Mouse (Mus musculus) kidney, adult 18-20 months (tissue): ENCODE results near the gene Chst4.

ENCODE experiments used
- DNase-seq: peaks from one replicate; pipeline ENCODE4 v3.0.0; 2021

Chst4 gene

DNA sequence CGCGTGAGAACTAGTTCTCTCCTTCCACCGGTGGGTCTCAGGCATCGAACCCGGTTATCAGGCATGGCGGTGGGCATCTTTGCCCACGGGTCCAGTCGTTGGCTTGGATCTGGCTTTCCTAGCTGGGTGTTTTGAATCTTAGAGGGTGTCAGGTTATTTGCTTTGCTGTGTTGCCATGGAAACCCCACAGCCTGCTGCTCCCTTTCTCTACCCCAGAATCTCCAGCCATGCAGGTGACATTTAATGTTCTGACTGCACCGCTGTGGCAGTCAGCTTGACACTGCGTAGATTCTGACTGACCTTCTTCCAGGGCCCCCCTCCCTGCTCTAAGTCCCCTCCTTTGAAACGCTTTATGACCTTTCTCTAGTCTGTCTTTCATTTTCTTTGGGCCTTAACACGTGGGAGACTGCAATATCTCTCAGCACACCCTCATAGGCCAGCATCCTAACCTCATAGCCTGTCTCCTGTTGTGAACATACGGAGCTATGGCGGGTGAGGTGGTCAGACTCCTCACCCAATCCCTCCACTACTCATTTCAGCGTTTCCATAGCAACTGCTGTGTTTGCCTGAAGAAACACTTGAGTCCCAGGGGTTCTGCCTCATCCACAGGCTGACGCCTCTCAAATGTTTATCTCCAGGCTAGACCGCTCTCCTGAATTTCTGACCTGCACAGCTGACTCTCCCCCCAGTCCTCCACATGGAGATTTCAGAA lies 33.1 kb downstream of the Chst4 start:
- no peak for DNase-seq

DNA sequence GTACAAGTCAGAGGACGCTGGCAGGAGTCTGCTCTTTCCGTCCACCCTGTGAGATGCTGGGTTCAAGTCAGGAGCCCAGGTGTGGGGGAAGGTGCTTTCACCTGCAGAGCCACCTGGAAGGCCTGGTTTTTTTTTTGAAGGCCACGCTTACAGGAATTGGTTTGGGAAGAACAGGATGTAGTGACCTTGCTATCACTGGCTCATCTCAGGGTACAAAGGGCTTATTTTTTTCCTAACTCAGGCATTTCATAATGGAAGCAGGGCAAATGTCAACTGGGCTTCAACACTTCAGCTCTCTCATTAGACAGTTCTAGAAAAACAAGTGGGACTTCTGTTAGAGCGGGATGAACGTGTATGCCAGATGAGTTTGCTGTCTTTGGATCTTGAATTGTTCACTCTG lies 35.2 kb downstream of the Chst4 start:
- no peak for DNase-seq

DNA sequence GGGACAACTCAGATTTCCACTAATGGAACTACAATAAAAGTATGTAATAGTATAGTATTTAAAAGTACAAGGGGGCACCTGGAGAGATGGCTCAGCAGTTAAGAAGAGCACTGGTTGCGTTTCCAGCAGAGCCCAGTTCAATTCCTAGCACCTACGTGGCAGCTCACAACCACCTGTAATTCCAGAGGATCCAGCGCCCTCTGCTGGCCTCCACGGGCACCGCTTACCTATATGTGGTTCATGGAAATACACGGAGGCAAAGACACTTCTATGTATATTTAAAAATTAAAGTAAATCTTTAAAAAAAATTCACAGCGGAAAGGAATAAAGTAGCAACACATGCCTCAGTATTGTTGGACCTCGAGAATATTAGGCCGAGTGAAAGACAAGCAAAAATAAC lies 36.6 kb downstream of the Chst4 start:
- peak; percentile 20 for DNase-seq

DNA sequence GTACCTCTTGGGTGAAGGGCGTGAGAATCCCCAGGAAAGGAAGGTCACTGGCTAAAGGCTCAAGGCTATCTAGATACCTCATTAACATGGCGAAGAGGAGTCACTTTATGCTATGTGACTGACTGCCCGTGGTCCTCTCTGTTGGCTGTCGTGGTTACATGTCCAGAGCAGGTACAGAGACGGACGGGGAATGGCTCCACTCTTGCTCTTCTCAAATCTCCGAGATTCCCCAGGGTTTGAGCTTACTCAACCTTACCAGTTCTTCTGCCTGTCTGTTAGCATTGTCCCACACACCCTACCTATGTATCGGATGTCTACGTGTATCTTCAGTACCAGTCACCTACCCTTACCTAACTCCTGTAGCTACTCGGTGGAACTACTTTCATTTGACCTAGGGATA lies 39.6 kb downstream of the Chst4 start:
- DNase-seq = no peak

DNA sequence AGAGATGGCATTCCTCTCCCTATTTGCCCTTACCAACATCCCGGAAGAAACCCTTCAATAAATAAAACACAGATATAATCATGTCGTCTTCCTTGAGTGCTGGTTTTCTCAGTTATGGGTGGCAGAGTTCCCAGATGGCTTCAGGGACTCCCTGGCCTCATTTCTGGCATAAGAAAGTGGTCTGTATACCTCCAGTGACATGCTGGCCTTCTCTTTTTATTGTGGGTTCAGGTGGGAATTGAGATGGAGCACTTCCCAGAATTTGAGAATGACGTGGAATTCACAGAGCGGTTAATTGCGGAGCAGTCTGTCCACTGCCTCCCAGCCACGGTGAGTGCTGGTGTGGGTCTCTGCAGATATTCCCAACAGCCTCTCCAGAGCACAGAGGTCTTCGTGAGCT lies 41.5 kb downstream of the Chst4 start:
- no peak for DNase-seq

DNA sequence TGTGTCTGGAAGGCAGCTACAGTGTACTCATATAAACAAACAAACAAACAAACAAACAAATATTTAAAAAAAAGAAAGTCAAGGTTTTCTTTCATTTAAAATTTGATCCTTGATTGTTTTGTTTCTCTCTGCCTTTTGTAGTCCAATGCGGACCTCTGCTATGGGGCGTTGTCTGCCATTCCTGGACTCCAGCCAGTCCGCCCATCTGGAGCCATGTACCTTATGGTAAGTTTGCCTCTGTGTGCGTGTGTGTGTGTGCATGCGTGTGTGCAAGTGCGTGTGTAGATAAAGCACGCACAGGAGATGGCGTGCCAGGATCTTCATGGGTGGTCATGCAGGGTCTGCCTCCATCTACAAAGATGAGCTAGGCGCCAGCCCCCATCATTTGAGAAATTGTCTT lies 42.2 kb downstream of the Chst4 start:
- DNase-seq = no peak

DNA sequence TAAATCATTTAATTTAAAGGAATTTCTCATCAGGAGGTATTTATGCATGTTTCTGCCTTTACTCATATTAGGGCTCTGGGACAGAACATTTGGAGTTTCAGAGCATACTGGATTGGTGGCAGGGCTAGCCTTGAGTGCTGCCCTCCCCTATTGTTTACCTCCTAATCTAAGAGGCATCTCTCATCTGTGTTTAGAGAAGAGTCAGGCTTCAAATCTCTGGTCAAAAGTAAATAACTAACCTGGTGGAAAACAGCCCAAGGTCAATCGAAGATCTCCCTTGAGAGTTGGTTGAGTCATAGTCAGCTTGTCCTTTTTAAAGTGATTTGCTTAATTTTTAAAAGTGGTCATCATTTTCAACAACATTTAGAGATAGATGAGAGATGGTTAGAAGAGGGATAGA lies 46.6 kb downstream of the Chst4 start:
- DNase-seq = no peak

DNA sequence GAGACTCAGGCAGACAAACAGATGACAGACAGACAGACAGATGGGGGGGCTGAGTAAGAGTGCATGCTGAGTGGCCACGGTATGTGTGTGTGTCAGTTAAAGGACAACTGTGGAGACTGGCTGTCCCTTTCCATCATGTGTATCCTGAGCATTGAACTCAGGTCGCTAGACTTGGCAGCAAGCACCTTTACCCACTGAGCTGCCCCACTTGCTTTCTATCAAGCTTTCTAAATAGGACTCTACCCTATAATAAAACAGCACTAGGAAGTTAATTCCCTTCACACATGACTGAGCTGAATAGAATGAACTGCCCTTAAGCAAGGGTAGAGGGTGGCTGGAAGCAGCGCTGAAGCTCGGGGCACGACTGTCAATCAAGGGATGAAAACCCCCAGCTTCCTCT lies 47.4 kb downstream of the Chst4 start:
- no peak for DNase-seq

DNA sequence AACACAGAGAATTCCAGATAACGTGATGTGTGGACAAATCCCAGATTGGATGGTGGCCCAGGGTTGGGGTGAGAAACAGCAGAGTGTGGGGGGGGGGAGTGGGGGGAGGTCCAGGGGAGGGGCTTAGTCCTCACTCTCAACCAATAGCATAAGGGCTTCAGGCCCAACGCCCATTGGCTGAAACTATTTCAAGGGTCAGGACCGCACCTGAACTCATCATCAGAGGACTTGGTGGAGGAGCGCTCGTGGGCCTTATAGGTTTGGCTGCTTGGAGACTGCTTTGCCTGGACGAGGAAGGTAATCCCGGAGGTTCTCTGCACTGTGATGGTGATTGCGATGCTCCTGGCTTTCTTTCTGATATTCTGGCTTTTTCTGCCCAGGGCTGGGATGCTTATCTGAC lies 49.3 kb downstream of the Chst4 start, which contains the start of gene Tat:
TSS of gene Tat (plus strand) at position 214 of the 400 bp plus-strand sequence.
- no peak for DNase-seq

DNA sequence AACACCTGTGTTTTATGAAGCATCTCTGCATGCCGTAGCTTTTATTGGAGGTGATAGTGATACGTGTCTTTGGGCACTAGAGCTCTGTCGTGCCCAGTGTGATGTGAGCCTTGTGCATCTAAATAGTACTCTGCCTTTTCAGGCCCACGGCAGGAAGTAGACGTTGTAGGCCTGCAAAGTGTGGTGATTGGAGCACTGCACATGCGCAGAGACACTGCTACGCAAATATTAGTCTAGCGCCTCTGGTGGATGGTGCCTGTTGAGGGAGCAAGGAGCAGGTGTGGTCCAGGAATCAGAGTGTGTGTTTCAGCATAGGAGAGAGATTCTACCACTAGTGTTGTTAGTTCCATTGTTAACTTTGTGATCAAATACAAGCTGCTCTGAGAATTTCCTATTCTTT lies 50.4 kb downstream of the Chst4 start:
- DNase-seq = no peak

DNA sequence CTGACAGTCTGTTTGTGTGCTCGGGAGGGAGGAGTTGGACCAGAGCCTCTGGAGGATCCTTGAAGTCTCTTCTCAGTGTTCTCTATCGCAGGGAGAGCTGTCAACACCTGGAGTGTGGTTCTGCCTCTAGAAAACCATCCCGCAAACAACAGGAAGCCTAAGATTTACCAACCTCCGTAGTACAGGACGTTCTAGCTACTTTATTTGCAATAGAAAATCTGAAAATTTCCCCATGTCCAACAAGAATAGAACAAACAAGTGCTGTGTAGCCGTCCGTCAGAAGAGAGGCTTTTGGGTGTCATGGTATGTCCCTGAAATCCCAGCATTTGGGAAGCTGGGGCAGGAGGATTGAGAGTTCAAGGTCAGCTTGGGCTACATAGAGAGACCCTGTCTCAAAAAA lies 51.8 kb downstream of the Chst4 start:
- no peak for DNase-seq

DNA sequence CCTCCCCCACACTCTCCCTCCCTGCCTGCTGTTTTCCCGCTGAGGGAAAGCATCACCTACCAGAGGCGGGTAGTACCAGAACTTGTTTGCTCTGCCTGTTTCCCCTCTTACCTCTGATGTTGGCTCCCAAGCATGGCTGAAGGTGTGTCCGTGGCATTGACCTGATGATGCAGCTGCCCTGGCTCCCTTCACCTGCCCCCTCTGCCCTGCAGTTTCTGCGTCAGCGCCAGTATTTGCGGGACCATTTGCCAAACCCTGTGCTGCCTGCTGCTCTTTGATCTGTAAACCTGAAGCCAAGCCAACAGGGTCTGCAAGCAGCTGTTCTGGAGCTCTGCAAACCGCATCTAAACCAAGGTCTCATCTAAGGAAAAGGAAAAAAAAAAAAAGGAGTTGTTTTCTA lies 53.2 kb downstream of the Chst4 start:
- no peak for DNase-seq

DNA sequence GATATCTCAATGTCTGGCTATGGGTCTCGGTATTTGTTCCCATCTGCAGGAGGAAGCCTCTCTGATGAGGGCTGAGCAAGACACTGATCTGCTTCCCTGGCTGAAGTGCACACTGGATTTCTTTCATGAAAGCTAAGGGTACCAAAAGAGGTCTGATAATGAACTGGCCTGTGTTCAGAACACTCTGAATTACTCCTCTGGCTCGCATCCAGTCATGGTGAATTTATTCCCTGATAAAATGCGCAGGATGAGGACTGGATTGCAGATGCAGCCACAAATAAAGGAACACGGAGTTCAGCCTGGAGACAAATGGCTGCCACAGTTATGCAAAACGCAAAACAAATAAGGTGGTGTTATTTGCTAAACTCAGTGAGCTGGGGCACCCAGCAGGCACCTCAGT lies 55.6 kb downstream of the Chst4 start:
- no peak for DNase-seq

DNA sequence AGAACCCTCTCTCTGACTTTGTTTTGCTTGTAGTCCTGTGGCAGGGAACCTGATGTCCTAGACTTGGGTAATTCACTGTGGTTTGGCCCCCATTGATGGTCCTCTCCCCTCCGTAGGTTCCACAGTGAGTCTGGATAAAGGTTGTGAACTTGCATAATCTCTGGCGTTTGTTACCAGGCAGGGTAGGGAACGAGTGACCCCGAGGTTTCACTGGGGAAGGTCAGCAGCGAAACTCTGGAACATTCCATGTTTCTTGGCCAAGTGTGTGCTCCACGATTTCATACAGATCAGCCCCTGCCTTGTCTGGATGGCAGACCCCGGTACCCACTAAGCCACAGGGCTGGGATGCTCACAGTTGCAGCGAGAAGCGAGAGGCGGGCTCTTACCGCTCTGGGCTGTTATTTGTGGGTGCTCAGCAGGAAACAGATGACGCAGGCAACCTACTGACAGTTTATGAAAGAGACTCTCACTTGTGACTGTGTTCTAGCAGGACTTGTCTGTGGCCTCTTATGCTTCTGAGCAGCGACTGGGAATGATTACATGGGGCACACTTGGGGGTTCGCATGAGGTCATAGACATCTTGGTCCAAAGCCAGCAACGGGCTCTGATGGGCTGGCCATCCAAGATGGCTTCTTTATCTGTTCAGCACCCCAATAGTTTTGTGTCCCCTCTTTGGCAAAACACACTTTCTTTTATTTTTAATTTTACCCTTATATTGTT lies 57.0 kb downstream of the Chst4 start:
- no peak for DNase-seq

DNA sequence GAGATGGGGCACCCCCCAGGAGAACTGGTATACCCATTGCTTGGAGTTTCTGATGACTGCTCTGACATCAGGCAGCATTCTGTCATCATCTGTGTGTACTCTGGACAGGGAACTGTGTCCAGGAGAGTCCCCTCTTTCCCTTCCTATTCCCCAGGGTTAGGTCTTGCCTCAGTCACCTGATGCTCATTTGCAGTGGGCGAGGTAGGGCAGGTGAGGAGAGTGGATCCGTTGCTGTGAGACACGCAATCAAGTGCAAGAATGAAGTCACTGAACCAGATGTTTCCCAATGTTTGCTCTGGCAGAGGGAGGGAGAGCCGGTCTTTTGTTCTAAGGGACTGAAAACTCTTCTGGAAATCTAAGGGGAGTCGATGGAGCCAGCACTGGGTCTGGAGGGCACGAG lies 60.2 kb downstream of the Chst4 start:
- DNase-seq = no peak
